Mouse (Mus musculus): ENCODE results near the gene Ptprm. TPM values are rescaled to one million over a fixed set of nuclear protein-coding genes. Genes with fewer than 3 reads are reported as not detected.

The Ptprm gene
- polyA plus RNA-seq, 1 experiment from 2014 or later, result 16.1 TPM

- H3K4me3 ChIP-seq, result no peak overlapping the region
- no peaks in the 10 kb centered on the region for H3K27me3 ChIP-seq (replicated peaks)
- 69% methylated on average over 4 of the region's 4 CpGs for WGBS
- H3K27ac ChIP-seq (ENCODE audit: poor library complexity, severe bottlenecking), result no peak overlapping the region
- ATAC-seq (ENCODE audit: insufficient number of reproducible peaks, low FRiP score), result no peak
- H3K4me1 ChIP-seq (replicated peaks), result peaks cover 5% of the 10 kb centered on the region
- H3K4me2 ChIP-seq, result no peak overlapping the region
- no peak overlapping the region for H3K9ac ChIP-seq
- no peaks in the 10 kb centered on the region for H3K36me3 ChIP-seq
- no peaks in the 10 kb centered on the region for H3K9me3 ChIP-seq (replicated peaks)
Measured at GRCm38 (mm10) chr17:67073580-67073979, 280.7 kb downstream of the Ptprm start.

- ATAC-seq (ENCODE audit: insufficient number of reproducible peaks, low FRiP score), result no peak
- no peaks in the 10 kb centered on the region for H3K36me3 ChIP-seq
- 67% methylated on average over 6 of the region's 6 CpGs for WGBS
- H3K4me3 ChIP-seq, result no peak overlapping the region
- peaks cover 5% of the 10 kb centered on the region for H3K4me1 ChIP-seq (replicated peaks)
- H3K9ac ChIP-seq, result no peak overlapping the region
- H3K27me3 ChIP-seq (replicated peaks), result no peaks in the 10 kb centered on the region
- no peak overlapping the region for H3K27ac ChIP-seq (ENCODE audit: poor library complexity, severe bottlenecking)
- H3K9me3 ChIP-seq (replicated peaks), result no peaks in the 10 kb centered on the region
- H3K4me2 ChIP-seq, result no peak overlapping the region
Measured at GRCm38 (mm10) chr17:67073139-67073538, 281.1 kb downstream of the Ptprm start.

GRCm38 (mm10) chr17:67071231-67072009 is 282.8 kb downstream of the Ptprm start:
- Histone ChIP-seq H3K4me3 (no peak overlapping the region), H3K27me3 (replicated peaks) (no peaks in the 10 kb centered on the region), H3K9ac (no peak overlapping the region), H3K36me3 (no peaks in the 10 kb centered on the region), H3K4me2 (no peak overlapping the region), H3K27ac (ENCODE audit: poor library complexity, severe bottlenecking) (no peak overlapping the region), H3K9me3 (replicated peaks) (no peaks in the 10 kb centered on the region), H3K4me1 (replicated peaks) (peaks cover 5% of the 10 kb centered on the region)
- no peak for ATAC-seq (ENCODE audit: insufficient number of reproducible peaks, low FRiP score)
- 73% methylated on average over 7 of the region's 7 CpGs for WGBS

GRCm38 (mm10) chr17:67063611-67064010 is 290.6 kb downstream of the Ptprm start:
- Histone ChIP-seq H3K9me3 (replicated peaks) (no peaks in the 10 kb centered on the region), H3K4me2 (no peak overlapping the region), H3K36me3 (no peaks in the 10 kb centered on the region), H3K9ac (no peak overlapping the region), H3K4me1 (replicated peaks) (no peaks in the 10 kb centered on the region), H3K27me3 (replicated peaks) (no peaks in the 10 kb centered on the region), H3K27ac (ENCODE audit: poor library complexity, severe bottlenecking) (no peak overlapping the region), H3K4me3 (no peak overlapping the region)
- no peak for ATAC-seq (ENCODE audit: insufficient number of reproducible peaks, low FRiP score)
- WGBS, result 69% methylated on average over 5 of the region's 5 CpGs

GRCm38 (mm10) chr17:67055681-67056080 is 298.6 kb downstream of the Ptprm start:
- no peak overlapping the region for H3K27ac ChIP-seq (ENCODE audit: poor library complexity, severe bottlenecking)
- no peak for ATAC-seq (ENCODE audit: insufficient number of reproducible peaks, low FRiP score)
- no peak overlapping the region for H3K9ac ChIP-seq
- H3K27me3 ChIP-seq (replicated peaks), result no peaks in the 10 kb centered on the region
- H3K4me3 ChIP-seq, result no peak overlapping the region
- H3K9me3 ChIP-seq (replicated peaks), result no peaks in the 10 kb centered on the region
- H3K36me3 ChIP-seq, result no peaks in the 10 kb centered on the region
- WGBS, result 84% methylated on average over 6 of the region's 6 CpGs
- H3K4me2 ChIP-seq, result no peak overlapping the region
- no peaks in the 10 kb centered on the region for H3K4me1 ChIP-seq (replicated peaks)

- Histone ChIP-seq H3K9ac (no peak overlapping the region), H3K27ac (ENCODE audit: poor library complexity, severe bottlenecking) (no peak overlapping the region), H3K9me3 (replicated peaks) (no peaks in the 10 kb centered on the region), H3K4me3 (no peak overlapping the region), H3K27me3 (replicated peaks) (no peaks in the 10 kb centered on the region), H3K4me2 (no peak overlapping the region), H3K36me3 (no peaks in the 10 kb centered on the region), H3K4me1 (replicated peaks) (no peaks in the 10 kb centered on the region)
- 92% methylated on average over 10 of the region's 10 CpGs for WGBS
- no peak for ATAC-seq (ENCODE audit: insufficient number of reproducible peaks, low FRiP score)
Measured at GRCm38 (mm10) chr17:67054202-67054601, 300.1 kb downstream of the Ptprm start.

- no peak overlapping the region for H3K4me3 ChIP-seq
- H3K4me1 ChIP-seq (replicated peaks), result no peaks in the 10 kb centered on the region
- no peaks in the 10 kb centered on the region for H3K9me3 ChIP-seq (replicated peaks)
- no peaks in the 10 kb centered on the region for H3K27me3 ChIP-seq (replicated peaks)
- H3K9ac ChIP-seq, result no peak overlapping the region
- no peak overlapping the region for H3K27ac ChIP-seq (ENCODE audit: poor library complexity, severe bottlenecking)
- H3K4me2 ChIP-seq, result no peak overlapping the region
- ATAC-seq (ENCODE audit: insufficient number of reproducible peaks, low FRiP score), result no peak
- no peaks in the 10 kb centered on the region for H3K36me3 ChIP-seq
- 76% methylated on average over 11 of the region's 11 CpGs for WGBS
Measured at GRCm38 (mm10) chr17:67052624-67053314, 301.5 kb downstream of the Ptprm start.

GRCm38 (mm10) chr17:67047697-67048096 is 306.6 kb downstream of the Ptprm start:
- Histone ChIP-seq H3K4me1 (replicated peaks) (no peaks in the 10 kb centered on the region), H3K4me3 (no peak overlapping the region), H3K9me3 (replicated peaks) (no peaks in the 10 kb centered on the region), H3K4me2 (no peak overlapping the region), H3K27me3 (replicated peaks) (no peaks in the 10 kb centered on the region), H3K9ac (no peak overlapping the region), H3K36me3 (no peaks in the 10 kb centered on the region), H3K27ac (ENCODE audit: poor library complexity, severe bottlenecking) (no peak overlapping the region)
- WGBS, result 74% methylated on average over 4 of the region's 4 CpGs
- ATAC-seq (ENCODE audit: insufficient number of reproducible peaks, low FRiP score), result no peak

GRCm38 (mm10) chr17:67038558-67038957 is 315.7 kb downstream of the Ptprm start:
- no peak overlapping the region for H3K4me3 ChIP-seq
- H3K27ac ChIP-seq (ENCODE audit: poor library complexity, severe bottlenecking), result no peak overlapping the region
- peaks cover 14% of the 10 kb centered on the region for H3K36me3 ChIP-seq
- no peak for ATAC-seq (ENCODE audit: insufficient number of reproducible peaks, low FRiP score)
- no peaks in the 10 kb centered on the region for H3K27me3 ChIP-seq (replicated peaks)
- no peaks in the 10 kb centered on the region for H3K4me1 ChIP-seq (replicated peaks)
- no peak overlapping the region for H3K4me2 ChIP-seq
- 69% methylated on average over 6 of the region's 6 CpGs for WGBS
- no peak overlapping the region for H3K9ac ChIP-seq
- H3K9me3 ChIP-seq (replicated peaks), result 0 out of 2 replicates have a peak, but pooled peaks cover 2% of the 10 kb centered on the region

- H3K9ac ChIP-seq, result no peak overlapping the region
- no peak overlapping the region for H3K4me2 ChIP-seq
- no peaks in the 10 kb centered on the region for H3K4me1 ChIP-seq (replicated peaks)
- no peak overlapping the region for H3K4me3 ChIP-seq
- no peaks in the 10 kb centered on the region for H3K27me3 ChIP-seq (replicated peaks)
- no peak for ATAC-seq (ENCODE audit: insufficient number of reproducible peaks, low FRiP score)
- H3K36me3 ChIP-seq, result peaks cover 9% of the 10 kb centered on the region
- H3K27ac ChIP-seq (ENCODE audit: poor library complexity, severe bottlenecking), result no peak overlapping the region
- WGBS, result 87% methylated on average over 3 of the region's 3 CpGs
- H3K9me3 ChIP-seq (replicated peaks), result 0 out of 2 replicates have a peak, but pooled peaks cover 2% of the 10 kb centered on the region
Measured at GRCm38 (mm10) chr17:67033547-67033946, 320.7 kb downstream of the Ptprm start.

GRCm38 (mm10) chr17:67032021-67032420 is 322.2 kb downstream of the Ptprm start:
- Histone ChIP-seq H3K4me3 (no peak overlapping the region), H3K9ac (no peak overlapping the region), H3K4me2 (no peak overlapping the region), H3K36me3 (peaks cover 3% of the 10 kb centered on the region), H3K4me1 (replicated peaks) (no peaks in the 10 kb centered on the region), H3K9me3 (replicated peaks) (no peaks in the 10 kb centered on the region), H3K27ac (ENCODE audit: poor library complexity, severe bottlenecking) (no peak overlapping the region), H3K27me3 (replicated peaks) (no peaks in the 10 kb centered on the region)
- 86% methylated on average over 6 of the region's 6 CpGs for WGBS
- ATAC-seq (ENCODE audit: insufficient number of reproducible peaks, low FRiP score), result no peak
